Mouse (Mus musculus) G1E (cell line): ENCODE measurements at regions not wholly inside any gene's neighbourhood (a gene's known extent, or its start where the extent isn't known, plus 50 kb on each side); places are given as distances from the start of the nearest gene placed in this dataset.

Experiments
- CTCF ChIP-seq: IDR thresholded peaks from 2 replicates; pipeline ENCODE4 v1.5.1; 2012; ENCODE audit warnings: low read depth, low read length, inconsistent platforms, mixed read lengths
- GATA1 ChIP-seq: IDR thresholded peaks from 2 replicates; pipeline ENCODE4 v1.6.1; 2012; ENCODE audit warnings: borderline replicate concordance, low read length, inconsistent platforms, mixed read lengths
- TAL1 ChIP-seq: conservative IDR thresholded peaks from 2 replicates; pipeline ENCODE4 v1.6.1; 2012; ENCODE audit warnings: low read depth, low read length, inconsistent platforms, mixed read lengths

DNA sequence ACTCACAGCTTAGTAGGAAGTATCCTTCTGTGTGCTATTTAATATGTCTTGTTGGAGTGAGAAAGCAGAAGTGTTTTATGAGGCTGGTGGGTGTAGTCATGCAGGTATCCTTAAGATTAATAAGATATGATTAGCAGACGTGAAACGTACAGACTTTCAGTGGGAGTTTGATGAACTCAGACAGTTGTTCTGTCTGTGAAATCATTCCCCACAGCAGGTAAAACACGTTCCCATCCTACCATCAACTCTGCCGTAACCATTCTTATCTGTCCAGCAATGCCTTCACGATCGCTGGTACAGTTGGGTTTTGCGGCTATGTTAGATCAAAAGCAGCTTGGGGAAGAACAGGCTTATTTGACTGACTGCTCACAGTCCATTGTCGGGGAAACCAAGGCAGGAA lies 332.3 kb downstream of the Med10 start:
- TF ChIP-seq GATA1 (no peak), CTCF (no peak), TAL1 (no peak)
